Mouse (Mus musculus): ENCODE results near the gene C4b. TPM values are rescaled to one million over a fixed set of nuclear protein-coding genes. Genes with fewer than 3 reads are reported as not detected.

C4b gene
- polyA plus RNA-seq, 1 experiment from 2014 or later, result 0.09 TPM

DNA sequence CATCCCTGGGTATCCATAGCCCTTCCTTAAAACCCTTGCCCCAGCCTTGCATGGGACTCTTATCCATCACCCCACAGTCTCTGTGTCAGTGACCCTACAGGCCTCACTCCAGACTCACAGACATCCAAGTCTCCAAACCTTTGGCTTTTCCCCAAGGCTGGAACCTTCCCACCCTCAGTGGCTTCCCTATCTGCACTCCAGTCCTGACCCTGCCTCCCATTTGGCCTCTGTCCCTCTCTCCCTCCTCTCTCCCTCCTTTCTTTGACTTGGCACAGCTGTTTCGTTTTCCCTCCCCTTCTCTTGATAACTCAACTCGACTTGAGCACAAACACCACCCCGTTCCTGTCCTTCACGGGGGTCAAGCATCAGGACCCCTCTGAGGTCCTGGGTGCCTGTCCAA lies 53.2 kb downstream of the C4b start:
- no peak overlapping the region for H3K27ac ChIP-seq (replicated peaks; ENCODE audit: low read depth, low read length)
- WGBS, result 81% methylated on average over 4 of the region's 4 CpGs
- H3K36me3 ChIP-seq (ENCODE audit: control insufficient read depth, insufficient read depth, low read length), result no peaks in the 10 kb centered on the region
- H3K27me3 ChIP-seq (ENCODE audit: control insufficient read depth, insufficient read depth, low read length), result no peaks in the 10 kb centered on the region
- H3K4me1 ChIP-seq (ENCODE audit: control insufficient read depth, insufficient read depth, low read length), result no peaks in the 10 kb centered on the region
- ATAC-seq (ENCODE audit: low FRiP score, low TSS enrichment), result no peak
- no peak overlapping the region for H3K9ac ChIP-seq (replicated peaks; ENCODE audit: low read length)
- no peak for DNase-seq
- no peak overlapping the region for H3K4me2 ChIP-seq (ENCODE audit: low read length)
- no peak overlapping the region for H3K4me3 ChIP-seq (replicated peaks; ENCODE audit: low read depth, low read length)
- H3K9me3 ChIP-seq (ENCODE audit: control insufficient read depth, low read length), result no peaks in the 10 kb centered on the region

DNA sequence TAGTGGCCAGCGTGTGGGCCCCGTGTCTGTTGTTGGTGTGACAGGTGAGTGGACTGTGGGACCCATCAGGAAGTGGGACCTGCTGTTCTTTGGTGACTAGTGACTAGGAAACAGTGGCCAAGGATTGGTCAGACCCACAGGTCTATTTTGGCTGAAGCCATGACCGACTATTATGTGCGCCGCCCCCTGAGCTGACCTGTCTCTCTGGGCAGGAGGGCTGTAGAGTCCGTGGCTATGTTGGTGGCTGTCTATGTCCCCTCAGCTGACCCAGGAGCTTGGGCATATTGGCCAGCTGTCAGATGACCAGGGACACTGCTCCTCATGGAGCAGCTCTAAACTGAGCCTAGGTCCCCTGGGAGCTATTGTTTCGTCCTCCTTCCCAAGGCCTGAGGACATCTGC lies 54.8 kb downstream of the C4b start:
- no peak overlapping the region for H3K9ac ChIP-seq (replicated peaks; ENCODE audit: low read length)
- H3K4me2 ChIP-seq (ENCODE audit: low read length), result no peak overlapping the region
- no peak overlapping the region for H3K4me3 ChIP-seq (replicated peaks; ENCODE audit: low read depth, low read length)
- H3K27me3 ChIP-seq (ENCODE audit: control insufficient read depth, insufficient read depth, low read length), result no peaks in the 10 kb centered on the region
- no peaks in the 10 kb centered on the region for H3K36me3 ChIP-seq (ENCODE audit: control insufficient read depth, insufficient read depth, low read length)
- ATAC-seq (ENCODE audit: low FRiP score, low TSS enrichment), result no peak
- WGBS, result 89% methylated on average over 7 of the region's 7 CpGs
- H3K9me3 ChIP-seq (ENCODE audit: control insufficient read depth, low read length), result no peaks in the 10 kb centered on the region
- no peaks in the 10 kb centered on the region for H3K4me1 ChIP-seq (ENCODE audit: control insufficient read depth, insufficient read depth, low read length)
- H3K27ac ChIP-seq (replicated peaks; ENCODE audit: low read depth, low read length), result no peak overlapping the region
- no peak for DNase-seq

DNA sequence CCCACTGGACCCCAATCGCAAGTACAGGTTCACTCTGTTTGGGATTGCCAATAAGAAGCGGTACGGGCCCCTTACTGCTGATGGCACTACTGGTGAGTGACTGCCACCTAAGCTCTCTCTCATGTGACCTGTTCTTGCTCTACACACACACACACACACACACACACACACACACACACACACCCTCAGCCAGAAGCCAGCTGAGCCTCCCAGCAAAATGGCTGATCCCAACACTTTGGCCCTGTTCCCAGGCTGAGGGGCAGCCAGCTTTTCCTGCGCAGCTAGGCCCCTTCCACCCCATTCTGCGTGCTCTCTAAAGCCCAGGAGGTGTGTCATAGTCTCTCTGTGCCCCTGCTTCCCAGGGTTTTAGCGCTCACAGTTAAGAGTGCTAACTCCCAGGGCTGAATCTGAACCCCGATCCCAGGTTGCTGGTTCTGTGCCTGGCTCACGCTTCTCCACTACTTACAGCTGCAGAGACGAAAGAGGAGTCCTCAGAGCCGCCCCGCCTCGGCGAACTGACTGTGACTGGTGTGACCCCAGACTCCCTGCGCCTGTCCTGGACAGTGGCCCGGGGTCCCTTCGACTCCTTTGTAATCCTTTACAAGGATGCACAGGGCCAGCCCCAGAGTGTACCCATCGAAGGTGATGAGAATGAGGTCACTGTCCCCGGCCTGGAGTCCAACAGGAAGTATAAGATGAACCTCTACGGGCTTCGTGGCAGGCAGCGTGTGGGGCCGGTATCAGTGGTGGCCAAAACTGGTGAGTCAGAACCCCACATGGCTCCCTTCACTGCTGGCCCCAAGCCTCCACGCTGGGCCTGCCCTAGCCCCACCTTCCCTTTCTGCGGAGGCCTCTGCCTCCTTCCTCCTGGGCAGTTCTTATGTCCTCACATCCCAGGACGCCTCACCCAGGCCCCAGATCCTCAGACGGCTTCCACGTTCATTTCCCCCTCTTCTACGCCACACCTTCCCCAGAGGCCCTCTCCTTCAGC lies 58.3 kb downstream of the C4b start:
- WGBS, result 85% methylated on average over 28 of the region's 28 CpGs
- Histone ChIP-seq H3K9me3 (ENCODE audit: control insufficient read depth, low read length) (no peaks in the 10 kb centered on the region), H3K4me3 (replicated peaks; ENCODE audit: low read depth, low read length) (no peak overlapping the region), H3K4me2 (ENCODE audit: low read length) (no peak overlapping the region), H3K4me1 (ENCODE audit: control insufficient read depth, insufficient read depth, low read length) (no peaks in the 10 kb centered on the region), H3K9ac (replicated peaks; ENCODE audit: low read length) (no peak overlapping the region), H3K27me3 (ENCODE audit: control insufficient read depth, insufficient read depth, low read length) (no peaks in the 10 kb centered on the region), H3K27ac (replicated peaks; ENCODE audit: low read depth, low read length) (no peak overlapping the region), H3K36me3 (ENCODE audit: control insufficient read depth, insufficient read depth, low read length) (no peaks in the 10 kb centered on the region)
- ATAC-seq (ENCODE audit: low FRiP score, low TSS enrichment), result no peak
- DNase-seq, result peak; percentile 70

DNA sequence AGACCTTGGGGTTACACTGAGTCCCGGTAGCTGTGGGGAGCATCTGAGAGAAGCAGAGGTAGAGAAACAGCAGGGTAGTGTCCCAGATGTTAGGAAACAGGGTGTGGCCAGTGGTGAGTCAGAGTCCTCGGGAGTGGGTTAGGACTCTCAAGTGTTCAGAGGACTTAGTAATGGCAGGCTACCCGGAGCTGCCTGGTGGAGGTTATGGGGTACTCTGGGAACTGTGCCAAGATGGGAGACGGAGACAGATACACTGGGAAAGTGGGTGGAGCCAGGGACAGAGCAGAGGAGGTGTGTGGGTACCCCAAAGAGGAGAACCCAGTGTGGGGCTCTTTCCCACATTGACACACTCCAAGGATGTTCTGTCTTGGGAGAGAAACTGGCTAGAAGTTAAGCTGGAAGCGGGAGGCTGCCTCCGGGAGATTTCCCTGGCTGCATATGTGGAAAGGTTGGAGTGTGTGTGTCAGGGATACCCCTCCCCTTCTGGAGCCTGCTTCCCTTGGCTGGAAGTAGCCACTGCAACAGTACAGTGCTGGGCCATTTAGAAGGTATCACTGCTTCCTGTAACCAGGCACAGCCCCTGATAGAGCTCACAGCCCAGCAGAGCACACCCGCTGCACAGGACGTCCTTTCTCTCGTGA lies 59.3 kb downstream of the C4b start:
- DNase-seq, result no peak

DNA sequence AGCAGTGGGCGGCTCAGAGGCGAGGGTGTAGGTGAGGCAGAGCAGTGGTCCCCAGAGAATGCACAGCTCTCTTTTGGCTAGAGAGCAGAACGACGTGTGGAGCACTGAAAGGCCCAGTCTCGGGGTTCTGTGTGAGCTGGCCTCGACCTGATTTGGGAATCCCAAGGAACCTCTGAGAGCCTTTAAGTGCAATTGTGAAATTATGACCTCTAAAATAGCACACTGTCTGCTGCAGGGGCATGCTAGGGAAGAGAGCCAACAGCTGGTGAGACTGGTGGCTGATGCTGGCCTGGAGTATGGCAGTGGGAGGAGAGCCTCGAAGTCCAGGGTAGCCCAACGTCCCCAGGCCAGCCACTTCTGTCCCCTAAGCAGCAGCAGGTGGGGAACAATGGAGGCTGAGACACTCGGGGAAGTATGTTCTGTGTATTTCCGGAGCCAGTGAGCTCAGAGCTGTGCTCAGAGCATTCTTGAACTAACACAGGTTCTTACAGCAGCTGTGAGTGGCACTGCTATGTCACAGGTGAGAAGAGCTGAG lies 59.9 kb downstream of the C4b start:
- H3K9ac ChIP-seq (replicated peaks; ENCODE audit: low read length), result no peak overlapping the region
- WGBS, result 70% methylated on average over 10 of the region's 10 CpGs
- no peak for ATAC-seq (ENCODE audit: low FRiP score, low TSS enrichment)

More for the DNA sequence above, 59.3 kb downstream of the C4b start:
- H3K36me3 ChIP-seq (ENCODE audit: control insufficient read depth, insufficient read depth, low read length), result no peaks in the 10 kb centered on the region
- H3K9me3 ChIP-seq (ENCODE audit: control insufficient read depth, low read length), result no peaks in the 10 kb centered on the region
- H3K27me3 ChIP-seq (ENCODE audit: control insufficient read depth, insufficient read depth, low read length), result no peaks in the 10 kb centered on the region
- H3K27ac ChIP-seq (replicated peaks; ENCODE audit: low read depth, low read length), result no peak overlapping the region
- no peak overlapping the region for H3K4me2 ChIP-seq (ENCODE audit: low read length)
- 71% methylated on average over 9 of the region's 9 CpGs for WGBS
- no peaks in the 10 kb centered on the region for H3K4me1 ChIP-seq (ENCODE audit: control insufficient read depth, insufficient read depth, low read length)
- ATAC-seq (ENCODE audit: low FRiP score, low TSS enrichment), result no peak
- H3K9ac ChIP-seq (replicated peaks; ENCODE audit: low read length), result no peak overlapping the region
- H3K4me3 ChIP-seq (replicated peaks; ENCODE audit: low read depth, low read length), result no peak overlapping the region

DNA sequence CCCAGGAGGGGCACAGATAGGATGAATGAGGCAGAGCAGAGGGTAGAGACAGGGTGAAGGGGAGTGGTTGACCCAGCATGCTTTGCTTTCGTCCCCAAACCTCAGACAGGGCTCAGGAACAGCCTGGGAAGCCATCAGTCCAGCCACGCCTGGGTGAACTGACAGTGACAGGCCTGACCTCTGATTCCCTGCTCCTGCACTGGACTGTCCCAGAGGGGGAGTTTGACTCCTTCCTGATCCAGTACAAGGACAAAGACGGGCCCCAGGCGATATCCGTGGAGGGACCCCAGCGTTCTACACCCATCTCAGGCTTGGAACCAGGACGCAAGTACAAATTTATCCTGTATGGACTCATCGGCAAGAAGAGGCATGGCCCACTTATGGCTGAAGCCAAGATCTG lies 60.5 kb downstream of the C4b start:
- DNase-seq (no peak), ATAC-seq (ENCODE audit: low FRiP score, low TSS enrichment) (no peak)
- Histone ChIP-seq H3K4me1 (ENCODE audit: control insufficient read depth, insufficient read depth, low read length) (no peaks in the 10 kb centered on the region), H3K27me3 (ENCODE audit: control insufficient read depth, insufficient read depth, low read length) (no peaks in the 10 kb centered on the region), H3K9me3 (ENCODE audit: control insufficient read depth, low read length) (no peaks in the 10 kb centered on the region), H3K9ac (replicated peaks; ENCODE audit: low read length) (no peak overlapping the region), H3K4me3 (replicated peaks; ENCODE audit: low read depth, low read length) (no peak overlapping the region), H3K4me2 (ENCODE audit: low read length) (no peak overlapping the region), H3K27ac (replicated peaks; ENCODE audit: low read depth, low read length) (no peak overlapping the region), H3K36me3 (ENCODE audit: control insufficient read depth, insufficient read depth, low read length) (no peaks in the 10 kb centered on the region)
- WGBS, result 73% methylated on average over 8 of the region's 8 CpGs

More for the DNA sequence above, 59.9 kb downstream of the C4b start:
- H3K27ac ChIP-seq (replicated peaks; ENCODE audit: low read depth, low read length), result no peak overlapping the region
- H3K27me3 ChIP-seq (ENCODE audit: control insufficient read depth, insufficient read depth, low read length), result no peaks in the 10 kb centered on the region
- H3K4me3 ChIP-seq (replicated peaks; ENCODE audit: low read depth, low read length), result no peak overlapping the region
- no peak overlapping the region for H3K4me2 ChIP-seq (ENCODE audit: low read length)
- H3K9me3 ChIP-seq (ENCODE audit: control insufficient read depth, low read length), result no peaks in the 10 kb centered on the region
- H3K36me3 ChIP-seq (ENCODE audit: control insufficient read depth, insufficient read depth, low read length), result no peaks in the 10 kb centered on the region
- no peaks in the 10 kb centered on the region for H3K4me1 ChIP-seq (ENCODE audit: control insufficient read depth, insufficient read depth, low read length)
- no peak for DNase-seq

DNA sequence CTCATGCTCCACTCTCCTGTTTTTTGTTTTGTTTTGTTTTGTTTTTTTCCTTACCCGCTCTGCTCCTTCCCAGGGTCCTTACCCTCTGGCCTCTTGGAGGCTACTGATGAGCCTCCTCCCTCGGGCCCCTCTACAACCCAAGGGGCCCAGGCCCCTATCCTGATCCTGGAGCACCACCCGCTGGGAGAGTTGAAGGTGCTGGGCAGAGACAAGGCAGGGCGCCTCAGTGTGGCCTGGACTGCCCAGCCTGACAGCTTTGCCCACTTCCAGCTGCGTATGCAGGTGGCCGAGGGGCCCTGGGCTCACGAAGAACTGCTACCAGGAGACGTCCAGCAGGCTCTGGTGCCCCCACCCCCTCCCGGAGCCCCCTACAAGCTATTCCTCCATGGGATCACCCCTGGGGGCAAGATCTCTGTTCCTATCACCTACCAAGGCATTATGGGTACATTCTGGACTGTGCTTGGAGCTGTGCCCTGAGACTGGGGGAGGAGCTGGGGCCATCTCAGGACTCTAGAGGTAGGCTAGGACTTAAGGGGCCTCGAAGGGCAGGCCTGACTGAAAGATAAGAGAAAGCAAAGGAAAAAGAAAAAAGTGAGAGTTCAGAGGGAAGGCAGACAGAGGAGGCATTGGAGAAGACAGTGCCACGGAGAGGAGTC lies 61.7 kb downstream of the C4b start:
- Histone ChIP-seq H3K4me3 (replicated peaks; ENCODE audit: low read depth, low read length) (no peak overlapping the region), H3K4me2 (ENCODE audit: low read length) (no peak overlapping the region), H3K4me1 (ENCODE audit: control insufficient read depth, insufficient read depth, low read length) (no peaks in the 10 kb centered on the region), H3K27ac (replicated peaks; ENCODE audit: low read depth, low read length) (no peak overlapping the region), H3K9ac (replicated peaks; ENCODE audit: low read length) (no peak overlapping the region), H3K9me3 (ENCODE audit: control insufficient read depth, low read length) (no peaks in the 10 kb centered on the region), H3K36me3 (ENCODE audit: control insufficient read depth, insufficient read depth, low read length) (no peaks in the 10 kb centered on the region), H3K27me3 (ENCODE audit: control insufficient read depth, insufficient read depth, low read length) (no peaks in the 10 kb centered on the region)
- DNase-seq (no peak), ATAC-seq (ENCODE audit: low FRiP score, low TSS enrichment) (no peak)
- WGBS, result 68% methylated on average over 11 of the region's 11 CpGs

DNA sequence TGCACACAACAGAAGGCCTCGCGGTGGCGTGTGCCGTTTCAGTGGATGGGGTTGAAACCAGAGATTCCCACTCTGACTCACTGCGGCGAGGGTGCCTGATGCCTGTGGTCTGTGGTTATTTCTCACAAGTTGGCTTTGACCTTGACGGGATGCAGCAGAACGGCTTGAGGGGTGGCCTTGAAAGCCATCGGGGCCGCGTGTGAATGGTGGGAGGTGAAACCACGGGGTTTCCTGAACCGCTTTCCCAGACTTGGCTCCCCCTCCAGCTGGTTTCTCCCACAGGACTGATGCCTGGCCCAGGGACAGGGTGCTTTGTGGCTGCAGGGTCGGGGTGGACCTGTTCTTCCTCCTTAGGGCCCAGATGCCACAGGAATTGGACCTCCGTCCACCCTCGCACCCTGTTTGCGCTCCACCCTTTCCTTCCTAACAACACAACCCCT lies 62.5 kb downstream of the C4b start:
- WGBS, result 81% methylated on average over 17 of the region's 17 CpGs
- no peaks in the 10 kb centered on the region for H3K4me1 ChIP-seq (ENCODE audit: control insufficient read depth, insufficient read depth, low read length)
- no peak for DNase-seq
- H3K9me3 ChIP-seq (ENCODE audit: control insufficient read depth, low read length), result no peaks in the 10 kb centered on the region
- H3K27ac ChIP-seq (replicated peaks; ENCODE audit: low read depth, low read length), result no peak overlapping the region
- H3K27me3 ChIP-seq (ENCODE audit: control insufficient read depth, insufficient read depth, low read length), result no peaks in the 10 kb centered on the region
- no peak overlapping the region for H3K9ac ChIP-seq (replicated peaks; ENCODE audit: low read length)
- no peak overlapping the region for H3K4me3 ChIP-seq (replicated peaks; ENCODE audit: low read depth, low read length)
- H3K4me2 ChIP-seq (ENCODE audit: low read length), result no peak overlapping the region
- H3K36me3 ChIP-seq (ENCODE audit: control insufficient read depth, insufficient read depth, low read length), result no peaks in the 10 kb centered on the region
- ATAC-seq (ENCODE audit: low FRiP score, low TSS enrichment), result no peak
